Mouse (Mus musculus) small intestine, adult 2 months (tissue): ENCODE data around the gene Apol7e.
A peak's percentile ranks its signal among the peaks of the same experiment; 100 is the strongest.
"Not testable (repeated sequence)": the region's sequence is repeated elsewhere in the genome, so short reads cannot be mapped to it uniquely, and the experiment has no call there.

ENCODE experiments used
- CTCF ChIP-seq: fragments of 200-500 bp; IDR thresholded peaks from 2 replicates; pipeline ENCODE4 v1.5.1; 2012; ENCODE audit warnings: low read depth, mild to moderate bottlenecking, control low read depth, inconsistent platforms, low read length, moderate library complexity, mixed read lengths; ENCODE audit not compliant: insufficient replicate concordance, insufficient read length; ENCODE audit errors: extremely low read depth
- POLR2A ChIP-seq: fragments of 200-500 bp; IDR thresholded peaks from 2 replicates; pipeline ENCODE4 v1.6.1; 2012; ENCODE audit warnings: low read depth, mild to moderate bottlenecking, control low read depth, inconsistent platforms, low read length, moderate library complexity

- peak; percentile 46; the same call in 1 of the 2 replicates for TF ChIP-seq CTCF
- not testable (repeated sequence) for TF ChIP-seq POLR2A
Measured at GRCm38 (mm10) chr15:77683944-77684343, 14.7 kb upstream of the Apol7e start.
